Mouse (Mus musculus) MEL (cell line): ENCODE data around the gene Fer.

Experiments used
- CTCF ChIP-seq, 3 experiments: IDR thresholded peaks in 2 of 3; conservative IDR thresholded peaks in 1 of 3; 2 replicates each; pipeline ENCODE4 v1.5.1; 2011 to 2012; ENCODE audit warnings: low read length in 3 of 3, low read depth in 2 of 3, mild to moderate bottlenecking in 2 of 3, improper control_type of control experiment in 1 of 3, inconsistent platforms in 1 of 3, mixed read lengths in 1 of 3, moderate library complexity in 1 of 3; ENCODE audit not compliant: control insufficient read depth in 1 of 3, insufficient read depth in 1 of 3, poor library complexity in 1 of 3, severe bottlenecking in 1 of 3
- MYB ChIP-seq: IDR thresholded peaks from 2 replicates; pipeline ENCODE4 v1.6.1; 2011; ENCODE audit warnings: mild to moderate bottlenecking, low read depth, low read length, improper control_type of control experiment
- UBTF ChIP-seq: IDR thresholded peaks from 2 replicates; pipeline ENCODE4 v1.6.1; 2012; ENCODE audit warnings: low read depth, mild to moderate bottlenecking, inconsistent platforms, low read length, improper control_type of control experiment, moderate library complexity, borderline replicate concordance; ENCODE audit not compliant: insufficient read depth

GRCm38 (mm10) chr17:63925581-63925980, 62.7 kb downstream of the Fer start:
- TF ChIP-seq CTCF (IDR thresholded peaks at IDR 0.05 in 2 of 3, conservative IDR thresholded peaks at IDR 0.05 in 1 of 3; ENCODE audit: control insufficient read depth in 1 of 3, insufficient read depth in 1 of 3, low read depth in 2 of 3, low read length in 3 of 3, poor library complexity in 1 of 3, severe bottlenecking in 1 of 3) (no peak), MYB (no peak), UBTF (no peak)
